Mouse (Mus musculus) intestine, embryonic 14.5 days (tissue): ENCODE measurements at regions not wholly inside any gene's neighbourhood (a gene's known extent, or its start where the extent isn't known, plus 50 kb on each side); places are given as distances from the start of the nearest gene placed in this dataset.
"Not testable (repeated sequence)": the region's sequence is repeated elsewhere in the genome, so short reads cannot be mapped to it uniquely, and the experiment has no call there.

Experiments
- ATAC-seq: fragments of 200-750 bp; cut with Nextera tagmentation; replicated peaks from 2 replicates; pipeline ENCODE4 v1.8.0; 2017; ENCODE audit warnings: low read depth, moderate number of reproducible peaks, moderate TSS enrichment, moderate library complexity; ENCODE audit not compliant: low FRiP score, low TSS enrichment
- DNase-seq: peaks from one replicate; pipeline ENCODE4 v3.0.0-alpha.2; 2018; ENCODE audit warnings: low spot score
- H3K27ac ChIP-seq: fragments of 300-500 bp; sonication (generic); 2 replicates; pipeline ENCODE4 v1.5.1; 2014; ENCODE audit warnings: low read depth, mild to moderate bottlenecking, control low read depth
- H3K27me3 ChIP-seq: fragments of 300-500 bp; sonication (generic); replicated peaks from 2 replicates; pipeline ENCODE4 v1.6.1; 2014; ENCODE audit warnings: low read length, control low read depth; ENCODE audit not compliant: control insufficient read depth, insufficient read depth
- H3K36me3 ChIP-seq: fragments of 300-500 bp; sonication (generic); 2 replicates; pipeline ENCODE4 v1.6.1; 2014; ENCODE audit warnings: low read length, control low read depth; ENCODE audit not compliant: control insufficient read depth, insufficient read depth
- H3K4me1 ChIP-seq: fragments of 300-500 bp; sonication (generic); replicated peaks from 2 replicates; pipeline ENCODE4 v1.6.1; 2014; ENCODE audit warnings: low read length, control low read depth, mixed read lengths; ENCODE audit not compliant: control insufficient read depth, insufficient read depth
- H3K4me2 ChIP-seq: fragments of 300-500 bp; sonication (generic); 2 replicates; pipeline ENCODE4 v1.6.1; 2014; ENCODE audit warnings: low read length
- H3K4me3 ChIP-seq: fragments of 300-500 bp; sonication (generic); 2 replicates; pipeline ENCODE4 v1.5.1; 2014; ENCODE audit warnings: low read depth, low read length, control low read depth, mixed read lengths
- H3K9ac ChIP-seq: fragments of 300-500 bp; sonication (generic); 2 replicates; pipeline ENCODE4 v1.6.1; 2014; ENCODE audit warnings: mild to moderate bottlenecking, low read length
- H3K9me3 ChIP-seq: fragments of 300-500 bp; sonication (generic); 2 replicates; pipeline ENCODE4 v1.6.1; 2016; ENCODE audit warnings: low read length, control low read depth; ENCODE audit not compliant: control insufficient read depth
- WGBS: fragments of 180-500 bp; shearing (Covaris S2); extraction: QIAGEN DNeasy Blood & Tissue Kit; methylation state at CpG from one replicate; pipeline ENCODE4 v1.1.7; 2014; 5-methylcytosine and 5-hydroxymethylcytosine counted together

DNA sequence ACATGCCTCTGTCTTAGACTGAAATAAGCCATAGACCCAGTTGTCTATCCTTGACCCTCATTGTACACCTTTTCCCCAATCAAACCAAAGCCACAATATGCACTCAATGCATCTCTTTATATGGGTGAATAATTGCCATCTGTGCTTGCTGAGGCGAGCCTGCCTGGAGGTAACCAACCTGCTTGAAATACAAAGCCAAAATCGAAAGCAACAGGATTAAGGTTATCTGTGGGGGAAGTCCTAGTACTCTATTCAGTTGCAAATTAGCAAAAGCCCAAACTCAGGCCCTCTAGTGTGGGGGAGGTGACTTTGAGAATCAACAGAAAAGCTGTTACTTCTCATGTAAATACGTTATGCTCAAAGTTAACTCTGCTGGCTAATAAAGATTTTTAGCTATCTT is 246.2 kb upstream of the Fundc1 start:
- H3K27me3 ChIP-seq, result no peaks in the 10 kb centered on the region
- DNase-seq (no peak), ATAC-seq (no peak)
- H3K27ac ChIP-seq, result no peak overlapping the region
- no peaks in the 10 kb centered on the region for H3K4me1 ChIP-seq
- H3K9me3 ChIP-seq, result no peaks in the 10 kb centered on the region
- H3K9ac ChIP-seq, result no peak overlapping the region
- 56% methylated on average over 3 of the region's 3 CpGs for WGBS
- no peak overlapping the region for H3K4me3 ChIP-seq
- H3K4me2 ChIP-seq, result no peak overlapping the region
- H3K36me3 ChIP-seq, result no peaks in the 10 kb centered on the region

GRCm38 (mm10) chrX:17817651-17818050 is 245.5 kb upstream of the Fundc1 start:
- DNase-seq (no peak), ATAC-seq (no peak)
- no peak overlapping the region for H3K27ac ChIP-seq
- H3K9ac ChIP-seq, result no peak overlapping the region
- H3K27me3 ChIP-seq, result no peaks in the 10 kb centered on the region
- no peak overlapping the region for H3K4me2 ChIP-seq
- no peak overlapping the region for H3K4me3 ChIP-seq
- H3K4me1 ChIP-seq, result no peaks in the 10 kb centered on the region
- WGBS, result 83% methylated on average over 3 of the region's 3 CpGs
- no peaks in the 10 kb centered on the region for H3K36me3 ChIP-seq
- H3K9me3 ChIP-seq, result no peaks in the 10 kb centered on the region

DNA sequence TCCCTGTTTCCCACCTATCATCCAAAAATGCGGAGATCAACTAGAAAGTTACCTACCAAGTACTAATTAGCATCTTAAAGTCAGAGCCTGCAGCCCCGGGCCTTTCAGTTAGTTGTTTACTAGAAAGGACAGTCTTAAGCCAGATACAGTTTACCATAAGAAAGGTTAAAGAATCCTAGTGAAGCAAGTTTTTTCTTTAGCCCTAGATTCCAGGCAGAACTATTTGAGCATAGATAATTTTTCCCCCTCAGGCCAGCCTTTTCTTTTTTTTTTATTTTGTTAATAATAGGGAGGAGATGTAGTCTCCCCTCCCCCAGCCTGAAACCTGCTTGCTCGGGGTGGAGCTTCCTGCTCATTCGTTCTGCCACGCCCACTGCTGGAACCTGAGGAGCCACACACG is 215.9 kb upstream of the Fundc1 start:
- 89% methylated on average over 1 of the region's 6 CpGs for WGBS
- not testable (repeated sequence) for H3K27ac ChIP-seq, H3K9me3 ChIP-seq, H3K4me3 ChIP-seq, H3K4me1 ChIP-seq, DNase-seq, H3K27me3 ChIP-seq, H3K9ac ChIP-seq, H3K36me3 ChIP-seq, H3K4me2 ChIP-seq, ATAC-seq

DNA sequence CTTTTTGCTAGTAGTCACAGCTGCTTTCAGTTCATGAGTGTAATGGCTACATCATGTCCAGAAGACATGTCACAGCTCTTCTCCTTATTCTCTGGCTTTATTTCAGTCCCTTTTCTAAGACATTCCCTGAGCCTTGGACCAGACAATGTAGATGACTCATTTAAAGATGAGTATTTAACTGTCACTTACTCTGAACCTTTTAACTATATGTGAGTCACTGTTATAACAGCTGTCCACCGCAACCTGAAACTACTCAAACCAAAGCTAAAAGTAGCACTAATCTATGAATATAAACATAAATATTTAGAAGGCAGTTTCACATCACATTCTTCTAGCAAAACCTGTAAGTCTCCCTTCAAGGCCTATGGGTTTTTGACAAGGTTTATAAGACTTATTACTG is 203.8 kb upstream of the Fundc1 start:
- no peaks in the 10 kb centered on the region for H3K4me1 ChIP-seq
- no peaks in the 10 kb centered on the region for H3K36me3 ChIP-seq
- ATAC-seq (no peak), DNase-seq (no peak)
- H3K9ac ChIP-seq, result no peak overlapping the region
- H3K27ac ChIP-seq, result no peak overlapping the region
- no peaks in the 10 kb centered on the region for H3K27me3 ChIP-seq
- H3K4me3 ChIP-seq, result no peak overlapping the region
- H3K9me3 ChIP-seq, result no peaks in the 10 kb centered on the region
- WGBS, result 93% methylated on average over 1 of the region's 1 CpGs
- no peak overlapping the region for H3K4me2 ChIP-seq

GRCm38 (mm10) chrX:17752823-17753222 is 180.7 kb upstream of the Fundc1 start:
- Histone ChIP-seq H3K27ac (no peak overlapping the region), H3K4me3 (no peak overlapping the region), H3K4me1 (no peaks in the 10 kb centered on the region), H3K36me3 (no peaks in the 10 kb centered on the region), H3K4me2 (no peak overlapping the region), H3K9me3 (no peaks in the 10 kb centered on the region), H3K9ac (no peak overlapping the region), H3K27me3 (no peaks in the 10 kb centered on the region)
- ATAC-seq (no peak), DNase-seq (no peak)
- WGBS, result 29% methylated on average over 1 of the region's 2 CpGs

DNA sequence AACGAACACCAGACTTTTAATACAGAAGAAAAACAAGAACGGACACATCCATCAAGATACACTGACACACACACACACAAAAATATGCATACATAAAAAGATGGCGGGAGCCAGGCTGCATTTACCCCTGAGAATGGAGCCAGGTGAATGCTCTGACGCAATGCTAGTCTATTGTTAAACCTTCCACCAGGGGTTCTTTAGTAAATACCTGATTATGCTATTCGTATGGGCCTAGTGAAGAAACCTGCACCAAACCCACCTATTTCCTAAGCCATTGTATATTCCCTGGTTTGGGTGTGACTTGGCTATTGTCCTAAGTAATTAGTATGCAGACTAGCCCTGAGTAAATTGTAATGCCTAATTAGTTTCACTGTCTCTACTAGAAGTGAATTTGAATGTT is 179.3 kb upstream of the Fundc1 start:
- H3K4me3 ChIP-seq, result no peak overlapping the region
- 84% methylated on average over 5 of the region's 5 CpGs for WGBS

DNA sequence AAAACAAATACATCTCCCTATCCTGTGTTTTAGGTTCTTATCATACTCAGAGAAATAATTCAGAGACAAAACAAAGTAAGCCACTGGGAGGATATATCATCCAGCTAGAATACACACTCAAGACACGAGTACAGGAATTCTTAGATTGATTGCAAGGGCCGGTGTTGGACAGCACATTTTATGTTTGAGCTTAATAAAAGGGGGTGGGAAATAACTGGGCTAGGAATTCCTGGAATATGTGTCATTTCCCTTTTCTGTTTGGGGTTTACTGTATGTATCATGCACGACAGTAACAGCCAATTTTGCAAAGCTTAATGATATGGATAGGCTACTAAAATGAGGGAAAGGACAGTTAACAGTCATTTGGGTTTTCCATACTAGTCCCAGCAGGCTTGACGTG is 158.1 kb upstream of the Fundc1 start:
- ATAC-seq, result no peak
- Histone ChIP-seq H3K4me2 (no peak overlapping the region), H3K36me3 (no peaks in the 10 kb centered on the region), H3K27me3 (no peaks in the 10 kb centered on the region), H3K9me3 (no peaks in the 10 kb centered on the region), H3K27ac (no peak overlapping the region), H3K9ac (no peak overlapping the region), H3K4me1 (no peaks in the 10 kb centered on the region), H3K4me3 (no peak overlapping the region)
- DNase-seq, result no peak
- 61% methylated on average over 4 of the region's 4 CpGs for WGBS

More for the DNA sequence above, 179.3 kb upstream of the Fundc1 start:
- no peaks in the 10 kb centered on the region for H3K4me1 ChIP-seq
- H3K9ac ChIP-seq, result no peak overlapping the region
- no peak overlapping the region for H3K27ac ChIP-seq
- H3K9me3 ChIP-seq, result no peaks in the 10 kb centered on the region
- ATAC-seq (no peak), DNase-seq (no peak)
- H3K36me3 ChIP-seq, result no peaks in the 10 kb centered on the region
- H3K4me2 ChIP-seq, result no peak overlapping the region
- no peaks in the 10 kb centered on the region for H3K27me3 ChIP-seq

GRCm38 (mm10) chrX:17725780-17726220 is 153.7 kb upstream of the Fundc1 start:
- H3K9me3 ChIP-seq, result no peaks in the 10 kb centered on the region
- no peaks in the 10 kb centered on the region for H3K27me3 ChIP-seq
- 68% methylated on average over 5 of the region's 5 CpGs for WGBS
- ATAC-seq (no peak), DNase-seq (no peak)
- no peak overlapping the region for H3K9ac ChIP-seq
- no peaks in the 10 kb centered on the region for H3K4me1 ChIP-seq
- no peak overlapping the region for H3K4me2 ChIP-seq
- no peak overlapping the region for H3K4me3 ChIP-seq
- H3K36me3 ChIP-seq, result no peaks in the 10 kb centered on the region
- no peak overlapping the region for H3K27ac ChIP-seq

- no peak overlapping the region for H3K4me3 ChIP-seq
- H3K27ac ChIP-seq, result no peak overlapping the region
- no peaks in the 10 kb centered on the region for H3K9me3 ChIP-seq
- ATAC-seq, result 0 out of 2 replicates have a peak, but pooled peaks have one; percentile 55
- H3K27me3 ChIP-seq, result no peaks in the 10 kb centered on the region
- H3K9ac ChIP-seq, result no peak overlapping the region
- no peak overlapping the region for H3K4me2 ChIP-seq
- no peaks in the 10 kb centered on the region for H3K4me1 ChIP-seq
- WGBS, result 40% methylated on average over 7 of the region's 7 CpGs
- no peak for DNase-seq
- H3K36me3 ChIP-seq, result no peaks in the 10 kb centered on the region
Observed at GRCm38 (mm10) chrX:17724990-17725779, 153.1 kb upstream of the Fundc1 start.
